Mouse (Mus musculus) C2C12 (cell line): ENCODE results near the gene Fchsd2.

Experiments
- CTCF ChIP-seq: IDR thresholded peaks from one replicate; pipeline ENCODE4 v1.5.1; 2011; ENCODE audit not compliant: control insufficient read depth, insufficient read depth, insufficient read length
- MYOG ChIP-seq: IDR thresholded peaks from one replicate; pipeline ENCODE4 v1.6.1; 2011; ENCODE audit not compliant: control insufficient read depth, insufficient read length; ENCODE audit errors: extremely low read depth

- TF ChIP-seq MYOG (no peak), CTCF (no peak)
These were observed 236.0 kb downstream of the Fchsd2 start for GRCm38 (mm10) chr7:101328621-101329158.
